Mouse (Mus musculus) myocyte (in vitro differentiated cells): ENCODE results near the gene Disc1.

Experiments
- E2F4 ChIP-seq: IDR thresholded peaks from one replicate; pipeline ENCODE4 v1.6.1; 2011; ENCODE audit warnings: mild to moderate bottlenecking, control low read depth, moderate library complexity; ENCODE audit not compliant: insufficient read depth
- MAX ChIP-seq: IDR thresholded peaks from one replicate; pipeline ENCODE4 v1.6.1; 2011; ENCODE audit warnings: low read depth, mild to moderate bottlenecking, control low read depth
- MYOD1 ChIP-seq, 3 experiments: IDR thresholded peaks; one replicate each; pipeline ENCODE4 v1.6.1; 2011; ENCODE audit warnings: control low read depth in 2 of 3, low read depth in 2 of 3, mild to moderate bottlenecking in 2 of 3, moderate library complexity in 1 of 3; ENCODE audit not compliant: insufficient read length in 2 of 3, control insufficient read depth in 1 of 3
- MYOG ChIP-seq, 3 experiments: IDR thresholded peaks; one replicate each; pipeline ENCODE4 v1.6.1; 2011; ENCODE audit warnings: control low read depth in 2 of 3, low read depth in 2 of 3, mild to moderate bottlenecking in 2 of 3; ENCODE audit not compliant: insufficient read length in 2 of 3, control insufficient read depth in 1 of 3, insufficient read depth in 1 of 3
- POLR2A ChIP-seq: IDR thresholded peaks from one replicate; pipeline ENCODE4 v1.6.1; 2011; ENCODE audit warnings: low read depth, mild to moderate bottlenecking, control low read depth, moderate library complexity; ENCODE audit not compliant: insufficient read length
- POLR2AphosphoS2 ChIP-seq: IDR thresholded peaks from one replicate; pipeline ENCODE4 v1.6.1; 2011; ENCODE audit warnings: low read depth, control low read depth; ENCODE audit not compliant: insufficient read length
- SRF ChIP-seq: IDR thresholded peaks from one replicate; pipeline ENCODE4 v1.6.1; 2011; ENCODE audit warnings: low read depth; ENCODE audit not compliant: control insufficient read depth, insufficient read length
- USF1 ChIP-seq: IDR thresholded peaks from one replicate; pipeline ENCODE4 v1.6.1; 2011; ENCODE audit warnings: low read depth, mild to moderate bottlenecking, control low read depth, moderate library complexity

GRCm38 (mm10) chr8:125193701-125194100 is 139.7 kb downstream of the Disc1 start:
- TF ChIP-seq MAX (no peak), SRF (no peak), MYOG (IDR thresholded peaks at IDR 0.05; ENCODE audit: control insufficient read depth in 1 of 3, insufficient read depth in 1 of 3, insufficient read length in 2 of 3, low read depth in 2 of 3) (no peak), POLR2A (no peak), E2F4 (no peak), POLR2AphosphoS2 (no peak), MYOD1 (IDR thresholded peaks at IDR 0.05; ENCODE audit: control insufficient read depth in 1 of 3, insufficient read length in 2 of 3, low read depth in 2 of 3) (no peak), USF1 (no peak)
